Mouse (Mus musculus) limb, embryonic 15.5 days (tissue): ENCODE measurements around the gene Nudt13. TPM values are rescaled to one million over a fixed set of nuclear protein-coding genes. Genes with fewer than 3 reads are reported as not detected.
"Not testable (repeated sequence)": the region's sequence is repeated elsewhere in the genome, so short reads cannot be mapped to it uniquely, and the experiment has no call there.

Experiments
- ATAC-seq: fragments of 200-750 bp; cut with Nextera tagmentation; 2 replicates; pipeline ENCODE4 v1.8.0; 2017; ENCODE audit warnings: low read depth, moderate TSS enrichment; ENCODE audit not compliant: insufficient number of reproducible peaks, low FRiP score, low TSS enrichment
- H3K27ac ChIP-seq: fragments of 300-500 bp; sonication (generic); 2 replicates; pipeline ENCODE4 v1.5.1; 2015; ENCODE audit warnings: moderate library complexity, mild to moderate bottlenecking, inconsistent platforms
- H3K27me3 ChIP-seq: fragments of 300-500 bp; sonication (generic); 2 replicates; pipeline ENCODE4 v1.6.1; 2015; ENCODE audit warnings: inconsistent platforms
- H3K36me3 ChIP-seq: fragments of 300-500 bp; sonication (generic); 2 replicates; pipeline ENCODE4 v1.6.1; 2015; ENCODE audit warnings: inconsistent platforms
- H3K4me1 ChIP-seq: fragments of 300-500 bp; sonication (generic); 2 replicates; pipeline ENCODE4 v1.6.1; 2015; ENCODE audit warnings: inconsistent platforms
- H3K4me2 ChIP-seq: fragments of 300-500 bp; sonication (generic); 2 replicates; pipeline ENCODE4 v1.6.1; 2015; ENCODE audit warnings: mild to moderate bottlenecking, inconsistent platforms
- H3K4me3 ChIP-seq: fragments of 300-500 bp; sonication (generic); 2 replicates; pipeline ENCODE4 v1.5.1; 2015; ENCODE audit warnings: mild to moderate bottlenecking, inconsistent platforms
- H3K9ac ChIP-seq: fragments of 300-500 bp; sonication (generic); 2 replicates; pipeline ENCODE4 v1.6.1; 2015; ENCODE audit warnings: inconsistent platforms
- H3K9me3 ChIP-seq: fragments of 300-500 bp; sonication (generic); 2 replicates; pipeline ENCODE4 v1.6.1; 2016; ENCODE audit warnings: inconsistent platforms
- WGBS: fragments of 180-500 bp; shearing (Covaris S2); methylation state at CpG from one replicate; pipeline ENCODE4 v1.1.7; 2015; 5-methylcytosine and 5-hydroxymethylcytosine counted together
- polyA plus RNA-seq: library from polyadenylated mRNA; unstranded; fragments of >200 nt; fragmentation: Nextera tagmentation; extraction: Ambion mirVana; gene quantifications from 2 replicates; pipeline ENCODE4 v1.2.1, GENCODE M21; 2015

Gene Nudt13
- polyA plus RNA-seq, 1 experiment from 2014 or later: 17.6 TPM

- H3K9ac ChIP-seq: no peak overlapping the region
- no peak overlapping the region for H3K4me2 ChIP-seq
- no peaks in the 10 kb centered on the region for H3K9me3 ChIP-seq
- no peak for ATAC-seq
- H3K4me1 ChIP-seq: peaks cover 3% of the 10 kb centered on the region; the same call in 1 of the 2 replicates
- WGBS: 76% methylated on average over 4 of the region's 4 CpGs
- H3K4me3 ChIP-seq: no peak overlapping the region
- no peaks in the 10 kb centered on the region for H3K36me3 ChIP-seq
- H3K27ac ChIP-seq: no peak overlapping the region
- no peaks in the 10 kb centered on the region for H3K27me3 ChIP-seq
These were observed 3.1 kb upstream of the Nudt13 start for GRCm38 (mm10) chr14:20291391-20291790.

DNA sequence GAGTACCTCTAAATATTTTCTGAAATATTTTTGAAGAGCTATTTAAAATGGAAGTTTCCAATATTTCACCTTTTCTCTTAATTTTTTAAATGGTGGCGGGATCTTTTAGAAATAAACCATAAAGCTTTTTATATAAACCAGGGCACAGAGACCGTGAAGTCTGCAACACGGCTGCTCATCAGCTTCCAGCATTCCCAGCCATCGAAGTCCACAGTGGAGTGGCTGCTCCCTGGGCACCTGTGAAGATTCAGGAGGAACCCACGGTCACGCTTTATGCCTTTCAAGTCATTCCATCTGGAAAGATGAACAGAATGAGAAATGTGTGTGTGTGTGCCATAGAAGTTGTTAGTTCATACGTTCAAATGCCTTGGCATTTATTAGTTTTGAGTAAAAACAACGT, 450 bp downstream of the Nudt13 start:
- H3K4me1 ChIP-seq: peaks cover 3% of the 10 kb centered on the region; the same call in 1 of the 2 replicates
- H3K27me3 ChIP-seq: no peaks in the 10 kb centered on the region
- H3K9ac ChIP-seq: peak overlapping the region; percentile 47; the same call in 1 of the 2 replicates
- H3K4me2 ChIP-seq: peak overlapping the region; percentile 53
- H3K36me3 ChIP-seq: no peaks in the 10 kb centered on the region
- H3K27ac ChIP-seq: no peak overlapping the region
- WGBS: 34% methylated on average over 8 of the region's 8 CpGs
- ATAC-seq: no peak
- H3K9me3 ChIP-seq: no peaks in the 10 kb centered on the region
- H3K4me3 ChIP-seq: peak overlapping the region; percentile 54

GRCm38 (mm10) chr14:20297616-20298015, 3.1 kb downstream of the Nudt13 start:
- WGBS: 69% methylated on average over 3 of the region's 3 CpGs
- Histone ChIP-seq H3K9ac (no peak overlapping the region), H3K4me3 (no peak overlapping the region), H3K4me1 (peaks cover 3% of the 10 kb centered on the region; the same call in 1 of the 2 replicates), H3K27ac (no peak overlapping the region), H3K4me2 (no peak overlapping the region), H3K9me3 (no peaks in the 10 kb centered on the region), H3K36me3 (no peaks in the 10 kb centered on the region), H3K27me3 (no peaks in the 10 kb centered on the region)
- ATAC-seq: no peak

GRCm38 (mm10) chr14:20298131-20298530, 3.6 kb downstream of the Nudt13 start:
- no peaks in the 10 kb centered on the region for H3K9me3 ChIP-seq
- H3K4me2 ChIP-seq: no peak overlapping the region
- H3K27me3 ChIP-seq: no peaks in the 10 kb centered on the region
- H3K9ac ChIP-seq: no peak overlapping the region
- WGBS: 68% methylated on average over 3 of the region's 3 CpGs
- no peak overlapping the region for H3K27ac ChIP-seq
- no peak for ATAC-seq
- no peak overlapping the region for H3K4me3 ChIP-seq
- H3K36me3 ChIP-seq: no peaks in the 10 kb centered on the region
- peaks cover 3% of the 10 kb centered on the region; the same call in 1 of the 2 replicates for H3K4me1 ChIP-seq

- H3K9ac ChIP-seq, H3K4me3 ChIP-seq, H3K4me2 ChIP-seq, ATAC-seq, H3K27me3 ChIP-seq, H3K27ac ChIP-seq, H3K9me3 ChIP-seq, H3K4me1 ChIP-seq: not testable (repeated sequence)
- 53% methylated on average over 2 of the region's 2 CpGs for WGBS
- H3K36me3 ChIP-seq: peaks cover 26% of the 10 kb centered on the region
These were observed 10.6 kb downstream of the Nudt13 start for GRCm38 (mm10) chr14:20305085-20305484.

DNA sequence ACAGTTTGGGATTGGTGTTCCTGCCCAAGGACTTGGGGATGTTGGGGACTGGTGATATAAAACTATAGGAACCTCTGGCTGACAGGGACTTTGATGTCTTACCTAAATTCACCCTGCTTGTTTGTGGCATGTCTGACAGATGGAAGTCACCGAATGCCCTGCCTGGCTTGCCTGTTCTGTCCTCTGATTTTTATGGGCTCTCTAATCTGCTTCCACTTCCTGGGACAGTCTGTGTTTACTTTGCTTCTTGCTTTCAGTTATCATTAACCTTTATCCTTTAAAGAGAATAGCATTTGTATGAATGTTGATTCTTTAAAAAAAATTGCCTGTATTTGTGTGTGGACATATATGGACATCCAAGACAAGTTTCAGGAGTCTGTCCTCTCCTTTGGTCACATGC, 20.6 kb downstream of the Nudt13 start:
- no peak overlapping the region for H3K27ac ChIP-seq
- no peak overlapping the region for H3K9ac ChIP-seq
- H3K9me3 ChIP-seq: no peaks in the 10 kb centered on the region
- no peak overlapping the region for H3K4me3 ChIP-seq
- no peaks in the 10 kb centered on the region for H3K27me3 ChIP-seq
- no peak for ATAC-seq
- WGBS: 57% methylated on average over 1 of the region's 1 CpGs
- H3K4me2 ChIP-seq: no peak overlapping the region
- peaks cover 60% of the 10 kb centered on the region for H3K36me3 ChIP-seq
- no peaks in the 10 kb centered on the region for H3K4me1 ChIP-seq

GRCm38 (mm10) chr14:20319420-20319819, 24.9 kb downstream of the Nudt13 start:
- no peak overlapping the region for H3K4me2 ChIP-seq
- H3K36me3 ChIP-seq: peaks cover 62% of the 10 kb centered on the region
- H3K9ac ChIP-seq: no peak overlapping the region
- no peaks in the 10 kb centered on the region for H3K4me1 ChIP-seq
- no peak overlapping the region for H3K4me3 ChIP-seq
- H3K27me3 ChIP-seq: no peaks in the 10 kb centered on the region
- ATAC-seq: no peak
- H3K9me3 ChIP-seq: no peaks in the 10 kb centered on the region
- WGBS: 78% methylated on average over 3 of the region's 3 CpGs
- no peak overlapping the region for H3K27ac ChIP-seq

GRCm38 (mm10) chr14:20324196-20324595, 29.7 kb downstream of the Nudt13 start:
- H3K36me3 ChIP-seq: peaks cover 77% of the 10 kb centered on the region
- no peak overlapping the region for H3K4me3 ChIP-seq
- no peak for ATAC-seq
- H3K27ac ChIP-seq: no peak overlapping the region
- no peaks in the 10 kb centered on the region for H3K4me1 ChIP-seq
- 96% methylated on average over 9 of the region's 9 CpGs for WGBS
- no peak overlapping the region for H3K9ac ChIP-seq
- H3K4me2 ChIP-seq: no peak overlapping the region
- no peaks in the 10 kb centered on the region for H3K27me3 ChIP-seq
- H3K9me3 ChIP-seq: no peaks in the 10 kb centered on the region

GRCm38 (mm10) chr14:20328474-20328873, 34.0 kb downstream of the Nudt13 start:
- no peak for ATAC-seq
- H3K9ac ChIP-seq: no peak overlapping the region
- no peaks in the 10 kb centered on the region for H3K4me1 ChIP-seq
- H3K27ac ChIP-seq: no peak overlapping the region
- 68% methylated on average over 9 of the region's 9 CpGs for WGBS
- no peak overlapping the region for H3K4me3 ChIP-seq
- H3K27me3 ChIP-seq: no peaks in the 10 kb centered on the region
- H3K36me3 ChIP-seq: peaks cover 77% of the 10 kb centered on the region
- no peaks in the 10 kb centered on the region for H3K9me3 ChIP-seq
- no peak overlapping the region for H3K4me2 ChIP-seq

DNA sequence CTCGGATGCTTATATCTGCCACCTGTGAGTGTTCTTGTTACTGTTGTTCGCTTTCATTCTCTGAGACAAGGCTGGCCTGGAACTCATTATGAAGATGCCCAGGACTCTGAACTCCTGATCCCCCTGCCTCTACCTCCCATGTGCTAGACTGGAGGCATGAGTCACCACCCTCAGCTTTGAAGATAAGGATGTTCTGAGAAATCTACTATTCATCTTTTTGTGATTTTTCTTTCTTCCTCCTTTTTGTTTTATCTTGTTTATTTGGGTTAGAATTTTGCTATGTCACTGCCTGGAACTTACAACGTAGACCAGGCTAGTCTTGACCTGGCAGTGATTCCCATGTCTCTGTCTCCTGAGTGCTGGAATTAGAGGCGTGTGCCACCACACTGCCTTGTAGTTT, 36.8 kb downstream of the Nudt13 start:
- WGBS: 81% methylated on average over 4 of the region's 4 CpGs
- Histone ChIP-seq H3K27me3 (no peaks in the 10 kb centered on the region), H3K4me1 (no peaks in the 10 kb centered on the region)

GRCm38 (mm10) chr14:20339415-20339814, 44.9 kb downstream of the Nudt13 start:
- H3K27ac ChIP-seq: no peak overlapping the region
- H3K9ac ChIP-seq: no peak overlapping the region
- H3K36me3 ChIP-seq: peaks cover 58% of the 10 kb centered on the region
- no peaks in the 10 kb centered on the region for H3K9me3 ChIP-seq
- H3K4me1 ChIP-seq: no peaks in the 10 kb centered on the region
- no peak for ATAC-seq
- 94% methylated on average over 5 of the region's 5 CpGs for WGBS
- H3K27me3 ChIP-seq: no peaks in the 10 kb centered on the region
- no peak overlapping the region for H3K4me3 ChIP-seq
- no peak overlapping the region for H3K4me2 ChIP-seq

More for the DNA sequence above, 36.8 kb downstream of the Nudt13 start:
- no peak for ATAC-seq
- Histone ChIP-seq H3K27ac (no peak overlapping the region), H3K36me3 (peaks cover 86% of the 10 kb centered on the region), H3K9me3 (no peaks in the 10 kb centered on the region), H3K4me2 (no peak overlapping the region), H3K4me3 (no peak overlapping the region), H3K9ac (no peak overlapping the region)

GRCm38 (mm10) chr14:20340149-20340548, 45.7 kb downstream of the Nudt13 start:
- 84% methylated on average over 8 of the region's 8 CpGs for WGBS
- H3K36me3 ChIP-seq: peaks cover 57% of the 10 kb centered on the region
- ATAC-seq: no peak
- no peaks in the 10 kb centered on the region for H3K27me3 ChIP-seq
- H3K9me3 ChIP-seq: no peaks in the 10 kb centered on the region
- no peak overlapping the region for H3K9ac ChIP-seq
- no peaks in the 10 kb centered on the region for H3K4me1 ChIP-seq
- no peak overlapping the region for H3K4me3 ChIP-seq
- no peak overlapping the region for H3K27ac ChIP-seq
- no peak overlapping the region for H3K4me2 ChIP-seq

- Histone ChIP-seq H3K27me3 (no peaks in the 10 kb centered on the region), H3K9me3 (no peaks in the 10 kb centered on the region), H3K4me2 (no peak overlapping the region), H3K4me1 (no peaks in the 10 kb centered on the region), H3K27ac (no peak overlapping the region), H3K9ac (no peak overlapping the region), H3K4me3 (no peak overlapping the region), H3K36me3 (peaks cover 57% of the 10 kb centered on the region)
- 76% methylated on average over 7 of the region's 7 CpGs for WGBS
- no peak for ATAC-seq
These were observed 46.4 kb downstream of the Nudt13 start for GRCm38 (mm10) chr14:20340866-20341265.
